ENCODE assay signal across 17 mouse cellular contexts in genomic region chrX:139797875-139798274, GRCm38 (mm10). TPM values are rescaled to one million over a fixed set of nuclear protein-coding genes. Genes with fewer than 3 reads are reported as not detected.
A peak's percentile ranks its signal among the peaks of the same experiment; 100 is the strongest.
DNase-seq lines count a peak whose midpoint lies in the region; ATAC-seq lines count a peak whose summit lies in the region.
"Had no signal": no experiment of that assay in that cellular context is flagged by ENCODE, and none has a peak within 500 bp of the region (broad histone marks: within the 10 kb centered on the region; RNA-seq: fewer than 3 reads in every experiment).

No protein-coding gene starts in this region.

- no peaks in the 10 kb centered on the region for H3K4me1 ChIP-seq in kidney, embryonic 15.5 days
- H3K4me1 ChIP-seq: forebrain, embryonic 13.5 days; hindbrain, embryonic 10.5 days; limb, embryonic 13.5 days had no signal

- WGBS in kidney, embryonic 15.5 days, result 85% methylated on average over 9 of the region's 9 CpGs

- H3K27ac ChIP-seq in kidney, embryonic 15.5 days, result no peak overlapping the region
- H3K27ac ChIP-seq: forebrain, embryonic 13.5 days; gastrocnemius, adult 2 months; hindbrain, embryonic 10.5 days; limb, embryonic 13.5 days had no signal

- H3K9me3 ChIP-seq in kidney, embryonic 15.5 days (replicated peaks), result no peaks in the 10 kb centered on the region
- H3K9me3 ChIP-seq: forebrain, embryonic 13.5 days; hindbrain, embryonic 10.5 days; limb, embryonic 13.5 days had no signal

- no peak for ATAC-seq in kidney, embryonic 15.5 days (replicated peaks; ENCODE audit: low FRiP score)
- ATAC-seq in megakaryocyte, adult 5-6 weeks (ENCODE audit: poor library complexity, severe bottlenecking), result peak; percentile 63
- no peak for ATAC-seq in erythroid progenitor cell, adult 5-6 weeks (replicated peaks; ENCODE audit: low FRiP score, poor library complexity, severe bottlenecking)
- ATAC-seq: forebrain, embryonic 13.5 days had no signal

- H3K4me3 ChIP-seq in kidney, embryonic 15.5 days (replicated peaks), result no peak overlapping the region
- H3K4me3 ChIP-seq: forebrain, embryonic 13.5 days; gastrocnemius, adult 2 months; hindbrain, embryonic 10.5 days; limb, embryonic 13.5 days had no signal

- no peaks in the 10 kb centered on the region for H3K36me3 ChIP-seq in kidney, embryonic 15.5 days
- H3K36me3 ChIP-seq: hindbrain, embryonic 10.5 days; limb, embryonic 13.5 days had no signal

- no peak overlapping the region for H3K9ac ChIP-seq in kidney, embryonic 15.5 days
- H3K9ac ChIP-seq: forebrain, embryonic 13.5 days; limb, embryonic 13.5 days had no signal

- H3K4me2 ChIP-seq in kidney, embryonic 15.5 days, result no peak overlapping the region
- H3K4me2 ChIP-seq: forebrain, embryonic 13.5 days; limb, embryonic 13.5 days; midbrain, embryonic 11.5 days had no signal

- DNase-seq in kidney, adult 9 months, result peak; percentile 34
- DNase-seq in 416B (ENCODE audit: low read depth), result peak; percentile 83
- peak; percentile 51 for DNase-seq in T-cell, adult 2 months (ENCODE audit: low spot score)
- DNase-seq in yolk sac, embryonic 10.5 days (ENCODE audit: low spot score), result no peak
- no peak for DNase-seq in heart, postnatal 25 days (ENCODE audit: low spot score)
- DNase-seq: cerebellum, adult 8-10 months; gastrocnemius, adult 2 months had no signal

- peaks cover 42% of the 10 kb centered on the region for H3K27me3 ChIP-seq in kidney, embryonic 15.5 days
- H3K27me3 ChIP-seq: forebrain, embryonic 13.5 days had no signal

- intact Hi-C loops in heart, postnatal 25 days (cut with DNase I), result no loop called here

RNA-seq across cellular contexts. Expression of gene Cldn2, which starts 2.8 kb away (rescaled TPM):
- 31.2 and 31.6 TPM in 2 replicates for polyA plus RNA-seq in kidney, embryonic 15.5 days (2015; fragmentation: Nextera tagmentation; extraction: Ambion mirVana)
- total RNA-seq in megakaryocyte, adult 5-6 weeks (2015), result not detected in 2 replicates
- not detected in 2 replicates for total RNA-seq in megakaryocyte, adult 5-6 weeks (2017)
- not detected for total RNA-seq in heart, postnatal 25 days (2021)
- total RNA-seq in erythroid progenitor cell, adult 5-6 weeks (2015; ENCODE audit: low replicate concordance), result not detected in 2 replicates
- total RNA-seq in erythroid progenitor cell, adult 5-6 weeks (2017; ENCODE audit: low replicate concordance), result not detected in 2 replicates
- total RNA-seq: gastrocnemius, adult 2 months; heart, adult 8-10 months had no signal
- polyA plus RNA-seq: embryonic facial prominence, embryonic 11.5 days had no signal

RNA-seq across cellular contexts. Expression of gene Ripply1, which starts 15.7 kb away (rescaled TPM):
- 0.42 TPM in 1 of 2 replicates, not detected in the other for polyA plus RNA-seq in kidney, embryonic 15.5 days (2015; fragmentation: Nextera tagmentation; extraction: Ambion mirVana)
- not detected in 2 replicates for total RNA-seq in megakaryocyte, adult 5-6 weeks (2015)
- total RNA-seq in megakaryocyte, adult 5-6 weeks (2017), result not detected in 2 replicates
- total RNA-seq in heart, postnatal 25 days (2021), result not detected
- total RNA-seq in erythroid progenitor cell, adult 5-6 weeks (2015; ENCODE audit: low replicate concordance), result 1.3 TPM in 1 of 2 replicates, not detected in the other
- not detected in 2 replicates for total RNA-seq in erythroid progenitor cell, adult 5-6 weeks (2017; ENCODE audit: low replicate concordance)
- total RNA-seq: gastrocnemius, adult 2 months; heart, adult 8-10 months had no signal
- polyA plus RNA-seq: embryonic facial prominence, embryonic 11.5 days; forebrain, embryonic 13.5 days; neural tube, embryonic 11.5 days had no signal

Comparison
In these comparisons a context has a peak if more than half of its experiments do, and no peak if none do; other contexts are left out.
1. DNase-seq: peak in kidney, adult 9 months (single experiment), 416B (single experiment) and T-cell, adult 2 months (single experiment); none in yolk sac, embryonic 10.5 days (single experiment) and heart, postnatal 25 days (single experiment).